Mouse (Mus musculus): ENCODE data around the gene Fam120b.

Fam120b gene

DNA sequence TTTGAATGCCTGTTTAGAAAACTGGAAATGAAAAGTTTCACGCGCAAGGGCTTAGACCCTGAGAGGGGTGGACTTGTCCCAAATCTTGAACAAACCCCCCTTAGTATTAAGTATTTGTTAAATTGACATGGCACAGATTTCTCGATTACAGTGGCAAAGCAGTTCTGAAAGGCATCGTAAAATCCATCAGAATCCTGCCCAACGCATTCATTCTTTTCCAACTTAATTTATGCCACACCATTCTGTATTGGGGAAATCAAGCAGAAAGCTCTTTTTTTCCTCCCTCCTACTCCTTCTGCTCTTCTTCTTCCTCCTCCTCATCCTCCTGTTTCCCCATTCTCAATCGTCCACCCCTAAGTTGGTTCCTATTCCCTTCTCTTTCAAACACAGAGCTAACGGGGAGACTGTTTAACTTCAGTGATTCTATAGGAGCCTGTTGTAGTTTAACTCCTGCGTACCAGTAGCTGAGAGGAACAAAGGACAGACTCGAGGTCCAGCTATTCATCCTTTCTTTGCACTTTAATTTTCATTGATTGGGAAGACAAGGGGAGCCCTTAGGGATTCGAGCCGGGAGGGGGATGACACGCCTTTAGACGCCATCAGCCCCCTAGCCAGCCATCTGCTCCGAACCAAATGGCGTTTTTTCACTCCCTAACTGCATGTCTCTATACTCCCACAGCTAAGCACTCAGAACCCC lies 17.4 kb upstream of the Fam120b start:
- in situ Hi-C loops (cut with MboI; ENCODE audit: unreplicated experiment in 2 of 2): loop anchor here in 1 of 2 experiments (25.0 kb wide), 1 partner anchor 441 kb away; the partner anchor contains the start of genes 1600012H06Rik and Wdr27

GRCm38 (mm10) chr17:15379741-15380526 lies 16.1 kb upstream of the Fam120b start:
- in situ Hi-C loops (cut with MboI; ENCODE audit: unreplicated experiment in 2 of 2): loop anchor here in 1 of 2 experiments (25.0 kb wide), 1 partner anchor 443 kb away; the partner anchor contains the start of genes 1600012H06Rik and Wdr27

GRCm38 (mm10) chr17:15380641-15381051 lies 15.4 kb upstream of the Fam120b start:
- in situ Hi-C loops (cut with MboI; ENCODE audit: unreplicated experiment in 2 of 2): loop anchor here in 1 of 2 experiments (25.0 kb wide), 1 partner anchor 443 kb away; the partner anchor contains the start of genes 1600012H06Rik and Wdr27

- in situ Hi-C loops (cut with MboI; ENCODE audit: unreplicated experiment in 2 of 2): loop anchor here in 1 of 2 experiments (25.0 kb wide), 1 partner anchor 444 kb away; the partner anchor contains the start of genes 1600012H06Rik and Wdr27
These were observed 14.7 kb upstream of the Fam120b start for GRCm38 (mm10) chr17:15381092-15381860.

- in situ Hi-C loops (cut with MboI; ENCODE audit: unreplicated experiment in 2 of 2): loop anchor here in 1 of 2 experiments (25.0 kb wide), 1 partner anchor 445 kb away; the partner anchor contains the start of genes 1600012H06Rik and Wdr27
These were observed 13.9 kb upstream of the Fam120b start for GRCm38 (mm10) chr17:15381869-15382660.

- in situ Hi-C loops (cut with MboI; ENCODE audit: unreplicated experiment in 2 of 2): loop anchor here in 1 of 2 experiments (25.0 kb wide), 1 partner anchor 446 kb away; the partner anchor contains the start of genes 1600012H06Rik and Wdr27
These were observed 12.6 kb upstream of the Fam120b start for GRCm38 (mm10) chr17:15383360-15383759.

GRCm38 (mm10) chr17:15388892-15389291 lies 7.1 kb upstream of the Fam120b start:
- in situ Hi-C loops (cut with MboI; ENCODE audit: unreplicated experiment in 2 of 2): loop anchor here in 1 of 2 experiments (25.0 kb wide), 1 partner anchor 452 kb away; the partner anchor contains the start of genes 1600012H06Rik and Wdr27

DNA sequence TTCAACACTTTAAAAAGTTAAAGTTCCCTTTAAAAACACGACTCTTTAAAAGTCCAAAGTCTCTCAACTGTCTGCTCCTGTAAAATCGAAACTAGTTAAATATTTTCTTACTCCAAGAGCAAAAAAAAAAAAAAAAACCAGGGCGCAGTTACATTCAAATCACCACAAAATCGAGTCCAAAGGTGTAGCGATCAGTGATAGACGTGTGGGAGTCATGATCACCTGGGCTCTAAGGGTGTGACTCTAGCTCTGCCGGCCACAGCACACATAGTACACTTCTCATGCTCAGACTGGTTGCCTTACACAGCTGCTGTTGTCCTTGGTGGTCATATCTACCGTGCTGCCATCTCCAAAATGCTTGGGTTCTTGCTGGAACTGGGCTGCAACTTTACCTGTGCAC lies 6.6 kb upstream of the Fam120b start:
- in situ Hi-C loops (cut with MboI; ENCODE audit: unreplicated experiment in 2 of 2): loop anchor here in 1 of 2 experiments (25.0 kb wide), 1 partner anchor 452 kb away; the partner anchor contains the start of genes 1600012H06Rik and Wdr27

GRCm38 (mm10) chr17:15401716-15402115 lies 5.7 kb downstream of the Fam120b start:
- in situ Hi-C loops (cut with MboI; ENCODE audit: unreplicated experiment in 2 of 2): no loop called here

GRCm38 (mm10) chr17:15406576-15406975 lies 10.6 kb downstream of the Fam120b start:
- in situ Hi-C loops (cut with MboI; ENCODE audit: unreplicated experiment in 2 of 2): no loop called here

- in situ Hi-C loops (cut with MboI; ENCODE audit: unreplicated experiment in 2 of 2): no loop called here
These were observed 13.3 kb downstream of the Fam120b start for GRCm38 (mm10) chr17:15409261-15409660.

DNA sequence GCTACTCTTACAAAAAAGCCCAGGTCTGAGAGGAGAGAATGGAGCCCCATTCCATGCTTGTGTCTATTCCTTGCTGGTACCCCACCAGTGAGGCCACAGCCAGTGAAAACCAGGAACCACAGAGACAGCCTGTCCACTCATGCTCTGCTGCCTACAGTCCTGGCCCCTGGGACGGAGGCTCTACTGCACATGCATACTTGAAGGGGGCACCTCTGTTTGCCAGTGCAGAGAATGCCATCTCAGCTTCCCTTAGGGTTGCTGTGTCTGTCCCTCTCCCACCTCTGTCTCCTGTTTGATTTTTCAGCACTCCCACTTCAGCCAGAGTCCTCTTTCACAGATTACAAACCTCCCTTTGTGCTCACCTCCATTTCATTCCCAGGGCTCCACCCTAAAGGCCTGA lies 14.9 kb downstream of the Fam120b start:
- in situ Hi-C loops (cut with MboI; ENCODE audit: unreplicated experiment in 2 of 2): no loop called here

- in situ Hi-C loops (cut with MboI; ENCODE audit: unreplicated experiment in 2 of 2): no loop called here
These were observed 20.7 kb downstream of the Fam120b start for GRCm38 (mm10) chr17:15416596-15417215.

DNA sequence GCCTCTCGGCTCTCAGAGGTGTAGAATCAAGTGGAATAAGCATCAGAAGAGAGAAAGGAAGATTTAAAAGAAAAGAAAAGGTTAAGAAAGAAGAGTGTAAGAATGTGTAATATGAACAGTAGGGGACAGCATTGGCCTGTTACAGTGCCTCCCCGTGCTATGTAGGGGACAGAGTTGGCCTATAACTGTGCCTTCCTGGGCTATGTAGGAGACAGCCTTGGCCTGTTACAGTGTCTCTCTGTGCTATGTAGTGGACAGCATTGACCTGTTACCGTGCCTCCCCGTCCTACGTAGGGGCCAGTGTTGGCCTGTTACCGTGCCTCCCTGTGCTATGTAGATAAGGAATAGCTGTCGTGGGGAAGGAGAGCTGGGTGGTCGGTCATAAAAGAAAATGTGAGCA lies 23.5 kb downstream of the Fam120b start:
- in situ Hi-C loops (cut with MboI; ENCODE audit: unreplicated experiment in 2 of 2): no loop called here

GRCm38 (mm10) chr17:15420021-15420603 lies 24.1 kb downstream of the Fam120b start:
- in situ Hi-C loops (cut with MboI; ENCODE audit: unreplicated experiment in 2 of 2): no loop called here

GRCm38 (mm10) chr17:15421446-15421845 lies 25.4 kb downstream of the Fam120b start:
- in situ Hi-C loops (cut with MboI; ENCODE audit: unreplicated experiment in 2 of 2): no loop called here

GRCm38 (mm10) chr17:15422666-15423065 lies 26.7 kb downstream of the Fam120b start:
- in situ Hi-C loops (cut with MboI; ENCODE audit: unreplicated experiment in 2 of 2): no loop called here

DNA sequence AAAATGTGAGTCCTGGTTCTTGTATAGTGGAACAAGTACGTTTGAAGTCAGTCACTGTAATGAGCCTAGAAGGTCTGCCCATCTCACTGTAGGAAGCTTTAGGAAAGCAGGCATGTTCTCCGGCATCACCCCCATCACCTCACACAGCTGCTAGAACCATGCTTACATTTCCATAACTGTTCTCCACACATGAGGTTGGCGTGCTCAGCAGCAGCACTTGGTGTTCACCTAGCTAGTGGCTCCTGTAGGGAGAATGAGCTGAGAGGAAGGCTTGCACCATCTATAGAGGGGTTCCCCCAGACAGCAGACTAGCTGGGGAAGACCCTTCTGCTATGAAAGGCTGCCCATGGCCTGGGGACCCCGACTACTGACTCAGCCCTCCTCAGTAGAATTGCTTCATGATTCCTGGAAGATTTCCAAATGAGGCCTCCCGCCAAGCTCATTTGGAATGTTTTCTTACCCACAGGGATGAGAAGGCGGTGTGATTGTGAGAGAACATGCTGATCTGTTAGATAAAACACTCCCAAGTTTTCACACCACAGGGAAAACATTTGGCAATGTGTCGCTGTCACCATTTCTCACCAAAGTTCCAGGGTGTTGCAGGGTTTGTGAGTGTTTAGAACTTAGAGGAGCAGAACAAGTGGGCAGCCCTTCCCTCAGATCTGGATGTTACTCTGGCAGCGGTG lies 27.2 kb downstream of the Fam120b start:
- in situ Hi-C loops (cut with MboI; ENCODE audit: unreplicated experiment in 2 of 2): no loop called here

Data from v-Abl transformed pro-B cells (cell line).